18 mouse cellular contexts compared by ENCODE assay signal in genomic region chr6:92987366-92987765, GRCm38 (mm10). TPM values are rescaled to one million over a fixed set of nuclear protein-coding genes. Genes with fewer than 3 reads are reported as not detected.
DNase-seq lines count a peak whose midpoint lies in the region; ATAC-seq and TF ChIP-seq lines count a peak whose summit lies in the region.
"Had no signal": no experiment of that assay in that cellular context is flagged by ENCODE, and none has a peak within 500 bp of the region (broad histone marks: within the 10 kb centered on the region; RNA-seq: fewer than 3 reads in every experiment).

No protein-coding gene starts in this region.

- H3K27ac ChIP-seq in testis, adult 2 months (ENCODE audit: control insufficient read depth, insufficient read depth, low read depth, low read length): peak overlapping the region; percentile 1; the same call in 1 of the 2 replicates
- H3K27ac ChIP-seq in kidney, embryonic 16.5 days (ENCODE audit: low read length): peak overlapping the region; percentile 8; the same call in 1 of the 2 replicates
- H3K27ac ChIP-seq: embryonic facial prominence, embryonic 13.5 days; hindbrain, embryonic 13.5 days; intestine, embryonic 15.5 days; midbrain, embryonic 13.5 days had no signal

- ATAC-seq in kidney, embryonic 16.5 days (ENCODE audit: low FRiP score, low TSS enrichment): no peak
- ATAC-seq: intestine, embryonic 15.5 days; midbrain, embryonic 13.5 days had no signal

- no peaks in the 10 kb centered on the region for H3K36me3 ChIP-seq in testis, adult 2 months (ENCODE audit: control insufficient read depth, insufficient read depth, low read length)
- H3K36me3 ChIP-seq in kidney, embryonic 16.5 days (ENCODE audit: insufficient read depth, low read length): no peaks in the 10 kb centered on the region
- H3K36me3 ChIP-seq: embryonic facial prominence, embryonic 13.5 days; hindbrain, embryonic 13.5 days; intestine, embryonic 15.5 days; midbrain, embryonic 13.5 days had no signal

- H3K4me3 ChIP-seq in testis, adult 2 months (ENCODE audit: control insufficient read depth, low read depth, low read length): peak overlapping the region; percentile 24
- H3K4me3 ChIP-seq in kidney, embryonic 16.5 days (ENCODE audit: low read length): no peak overlapping the region
- H3K4me3 ChIP-seq: embryonic facial prominence, embryonic 13.5 days; hindbrain, embryonic 13.5 days; intestine, embryonic 15.5 days; midbrain, embryonic 13.5 days had no signal

- TF ChIP-seq CTCF in testis, adult 2 months (IDR thresholded peaks at IDR 0.05; ENCODE audit: control insufficient read depth, insufficient read depth, insufficient replicate concordance, low read depth, low read length): no peak

- intact Hi-C loops in heart, postnatal 10 days (cut with DNase I): no loop called here

- TF ChIP-seq POLR2A in testis, adult 2 months (IDR thresholded peaks at IDR 0.05; ENCODE audit: control insufficient read depth, low read depth, low read length): no peak

- H3K9me3 ChIP-seq in kidney, embryonic 16.5 days (ENCODE audit: low read length): no peaks in the 10 kb centered on the region
- H3K9me3 ChIP-seq: embryonic facial prominence, embryonic 13.5 days; hindbrain, embryonic 13.5 days; intestine, embryonic 15.5 days; midbrain, embryonic 13.5 days had no signal

- WGBS in kidney, embryonic 16.5 days: 67% methylated on average over 9 of the region's 9 CpGs

- H3K4me2 ChIP-seq in kidney, embryonic 16.5 days (replicated peaks; ENCODE audit: low read depth, low read length): no peak overlapping the region
- H3K4me2 ChIP-seq: embryonic facial prominence, embryonic 13.5 days; hindbrain, embryonic 13.5 days; intestine, embryonic 15.5 days; midbrain, embryonic 13.5 days had no signal

- peaks cover 4% of the 10 kb centered on the region for H3K4me1 ChIP-seq in testis, adult 2 months (ENCODE audit: control insufficient read depth, insufficient read depth, low read length)
- peaks cover 9% of the 10 kb centered on the region; the same call in 1 of the 2 replicates for H3K4me1 ChIP-seq in kidney, embryonic 16.5 days (ENCODE audit: insufficient read depth, low read length)
- H3K4me1 ChIP-seq: hindbrain, embryonic 13.5 days; intestine, embryonic 15.5 days; midbrain, embryonic 13.5 days had no signal

- no peak overlapping the region for H3K9ac ChIP-seq in kidney, embryonic 16.5 days (replicated peaks; ENCODE audit: low read length)
- H3K9ac ChIP-seq: embryonic facial prominence, embryonic 13.5 days; hindbrain, embryonic 13.5 days; intestine, embryonic 15.5 days; midbrain, embryonic 13.5 days had no signal

- no peaks in the 10 kb centered on the region for H3K27me3 ChIP-seq in testis, adult 2 months (ENCODE audit: control insufficient read depth, insufficient read depth, low read length)
- no peaks in the 10 kb centered on the region for H3K27me3 ChIP-seq in kidney, embryonic 16.5 days (ENCODE audit: insufficient read depth, low read length)
- H3K27me3 ChIP-seq: embryonic facial prominence, embryonic 13.5 days; hindbrain, embryonic 13.5 days; intestine, embryonic 15.5 days; midbrain, embryonic 13.5 days had no signal

- peak; percentile 32 for DNase-seq in heart, adult 8-10 months (ENCODE audit: low spot score)
- no peak for DNase-seq in heart, postnatal 10 days
- no peak for DNase-seq in testis, postnatal 10 days (ENCODE audit: low spot score)
- no peak for DNase-seq in right cerebral cortex, postnatal 36 days (ENCODE audit: low spot score in 2 of 2)
- DNase-seq in adrenal gland, adult 2 months: no peak
- no peak for DNase-seq in cerebellum, adult 11-12 months
- DNase-seq: adrenal gland, adult 8-10 months; B cell, adult 2 months; cerebellum, adult 2 months; gastrocnemius, postnatal 36 days; liver; right cerebral cortex, postnatal 14 days had no signal

RNA-seq across cellular contexts. Expression of gene Adamts9, which starts 44.1 kb away (rescaled TPM):
- 10 to 100 TPM in 3 of 4 experiments, 1 to 10 TPM in 1; 5.9 to 12.6 (median 11.5) TPM for total RNA-seq in heart, adult 8-10 months (2022)
- total RNA-seq in heart, postnatal 10 days (2021): 10 to 100 TPM; 42.7 to 49.2 TPM
- 1.3 TPM in 2 replicates for polyA plus RNA-seq in testis, adult 2 months (2012; rRNA removed)
- 12.0 and 13.9 TPM in 2 replicates for polyA plus RNA-seq in kidney, embryonic 16.5 days (2015; fragmentation: Nextera tagmentation; extraction: Ambion mirVana)
- 10 to 100 TPM; 11.0 to 30.9 TPM for total RNA-seq in adrenal gland, adult 2 months (2021)
- 5.9 and 7.1 TPM in 2 replicates for polyA plus RNA-seq in adrenal gland, adult 2 months (2012; rRNA removed)
